Mouse (Mus musculus): ENCODE measurements around the gene Sprr2a2.
"Not testable (repeated sequence)": the region's sequence is repeated elsewhere in the genome, so short reads cannot be mapped to it uniquely, and the experiment has no call there.

Gene Sprr2a2

GRCm38 (mm10) chr3:92215569-92215968 is at the start of gene Sprr2a2, which contains the start of gene Sprr2a1:
Sprr2a2 (plus strand) TSS chr3:92215920.
Sprr2a1 (plus strand) TSS chr3:92215799.
- DNase-seq, result not testable (repeated sequence)

DNA sequence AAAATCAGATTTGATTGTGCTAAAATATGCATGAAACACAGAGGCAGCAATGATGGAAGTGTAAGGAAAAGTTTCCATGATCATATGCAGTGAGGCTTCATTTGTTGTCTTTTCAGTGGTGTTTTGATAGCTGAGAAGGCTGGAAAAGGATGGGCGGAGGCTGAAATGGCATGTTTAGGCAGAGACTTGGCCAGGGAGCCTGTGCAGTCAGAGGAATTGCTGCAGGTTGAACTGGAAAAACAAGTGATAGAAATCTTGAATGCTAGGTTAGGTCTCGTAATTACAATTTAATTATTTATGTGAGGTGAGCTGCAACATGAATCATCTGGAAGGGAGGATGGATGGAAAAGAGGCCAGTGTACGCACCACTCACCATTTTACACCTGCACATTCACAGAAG is 45.9 kb upstream of the Sprr2a2 start:
- DNase-seq, result no peak

GRCm38 (mm10) chr3:92176880-92177279 is 38.8 kb upstream of the Sprr2a2 start:
- no peak for DNase-seq

DNA sequence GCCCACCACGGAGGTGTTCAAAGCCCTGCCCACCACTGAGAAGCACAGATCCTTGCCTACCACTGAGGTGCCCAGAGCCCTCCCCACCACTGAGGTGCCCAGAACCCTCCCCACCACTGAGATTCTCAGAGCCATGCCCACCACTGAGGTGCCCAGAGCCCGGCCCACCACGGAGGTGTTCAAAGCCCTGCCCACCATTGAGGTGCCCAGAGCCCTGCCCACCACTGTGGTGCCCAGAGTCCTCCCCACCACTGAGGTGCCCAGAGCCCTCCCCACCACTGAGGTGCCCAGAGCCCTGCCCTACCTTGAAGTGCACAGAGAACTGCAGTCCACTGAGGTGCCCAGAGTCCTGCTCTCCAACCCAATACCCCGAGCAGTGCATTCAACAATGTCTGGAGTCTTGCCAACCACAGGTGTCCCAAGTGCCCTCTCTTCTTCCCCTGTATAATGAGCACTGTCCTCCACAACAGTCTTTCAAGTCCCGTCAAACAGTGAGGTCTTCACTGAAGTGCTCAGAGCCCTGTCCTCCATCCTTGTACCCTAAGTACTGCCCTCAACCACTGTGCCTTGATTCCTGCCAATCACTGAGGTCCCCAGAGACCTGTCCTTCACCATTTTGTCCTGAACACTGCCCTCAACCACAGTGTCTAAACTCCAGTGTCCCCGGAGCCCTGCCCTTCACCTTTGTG is 20.1 kb upstream of the Sprr2a2 start:
- DNase-seq, result no peak

DNA sequence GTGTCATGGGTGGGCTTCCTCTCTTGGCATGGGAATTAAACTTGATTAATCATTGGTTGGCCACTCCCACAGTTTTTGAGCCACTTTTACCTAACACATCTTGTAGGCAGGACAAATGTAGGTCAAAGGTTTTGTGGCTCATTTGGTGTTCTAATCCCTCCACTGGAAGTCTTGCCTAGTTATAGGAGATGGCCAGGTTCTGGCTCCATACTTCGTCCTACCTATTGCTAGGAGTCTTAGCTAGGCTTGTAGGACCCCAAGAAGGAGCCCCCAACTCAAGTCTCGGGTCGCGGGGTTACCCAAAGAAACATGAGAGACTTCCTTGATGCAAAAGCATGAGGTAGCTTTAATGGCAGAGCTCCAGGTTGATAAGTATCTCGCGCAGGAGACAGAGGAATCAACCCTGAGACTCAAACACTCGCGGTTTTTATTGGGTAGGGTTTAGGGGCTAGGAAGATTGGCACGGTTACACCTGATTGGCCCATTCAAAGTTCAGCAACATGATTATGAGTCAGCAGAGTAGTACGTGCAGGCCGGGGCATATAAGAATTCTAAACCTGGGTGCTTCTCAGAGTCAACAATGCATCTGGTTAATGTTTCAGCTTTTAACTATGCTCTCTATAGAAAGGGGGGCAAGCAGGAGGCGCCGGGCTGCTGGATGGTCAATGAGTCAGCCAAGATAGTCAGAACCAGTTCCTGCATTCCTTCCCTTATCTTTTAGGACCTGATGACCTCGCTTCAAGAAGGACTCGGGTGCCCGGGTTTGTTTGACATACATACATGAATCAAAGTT is 4.4 kb upstream of the Sprr2a2 start:
- DNase-seq, result not testable (repeated sequence)

DNA sequence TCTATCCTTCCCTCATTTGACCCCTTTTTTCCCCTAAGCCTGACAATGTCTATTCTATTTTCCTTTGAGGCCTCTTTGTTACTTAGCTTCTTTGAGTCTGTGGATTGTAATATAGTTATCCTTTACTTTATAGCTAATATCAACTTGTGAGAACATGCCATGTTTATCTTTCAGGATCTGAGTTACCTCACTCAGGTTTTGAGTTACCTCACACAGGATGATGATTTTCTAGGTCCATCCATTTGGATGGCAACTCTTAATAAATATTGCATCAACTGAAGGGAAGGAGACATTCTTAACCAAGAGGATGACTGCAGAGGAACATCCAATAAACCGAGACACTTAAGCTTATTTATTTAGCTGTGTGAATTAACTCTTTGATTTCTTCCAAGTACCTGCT is 3.7 kb upstream of the Sprr2a2 start:
- DNase-seq, result not testable (repeated sequence)

DNA sequence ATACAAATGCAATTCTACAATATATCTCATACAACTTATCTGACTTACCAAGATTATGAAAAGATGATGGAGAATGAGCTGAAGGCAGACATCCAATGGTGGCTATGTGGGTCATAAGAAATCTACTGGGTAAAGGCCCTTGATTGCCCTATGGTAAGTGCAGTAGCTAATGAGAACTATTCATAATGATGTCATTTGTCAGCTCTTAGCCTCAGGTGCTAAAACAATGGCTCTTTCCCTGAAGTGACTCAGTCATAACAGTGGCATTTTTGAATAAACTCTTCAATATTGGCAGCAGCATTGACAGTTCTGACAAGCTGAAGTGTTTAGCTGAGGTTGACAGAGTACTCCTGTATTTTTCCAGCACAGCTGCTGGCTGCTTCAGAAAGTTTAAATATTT is 2.1 kb upstream of the Sprr2a2 start:
- DNase-seq, result not testable (repeated sequence)

GRCm38 (mm10) chr3:92219031-92219430 is 3.3 kb downstream of the Sprr2a2 start:
- not testable (repeated sequence) for DNase-seq

DNA sequence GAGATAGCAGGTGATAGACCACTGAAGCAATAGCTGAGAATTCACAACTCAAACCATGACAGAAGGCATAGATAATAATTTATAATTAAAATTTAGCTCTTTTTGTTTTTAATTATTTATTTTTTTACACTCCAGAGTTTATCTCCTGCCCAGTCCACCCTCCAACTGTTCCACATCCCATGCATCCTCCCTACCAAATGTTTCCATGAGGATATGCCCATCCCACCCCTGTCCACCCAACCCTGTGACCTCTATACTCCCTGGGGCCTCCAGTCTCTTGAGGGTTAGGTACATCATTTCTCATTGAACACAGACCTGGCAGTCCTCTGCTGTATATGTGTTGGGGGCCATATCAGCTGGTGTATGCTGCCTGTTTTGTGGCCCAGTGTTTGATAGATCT is 8.0 kb downstream of the Sprr2a2 start:
- DNase-seq, result not testable (repeated sequence)

GRCm38 (mm10) chr3:92227410-92227809 is 11.7 kb downstream of the Sprr2a2 start:
- peak in 1 of 2 experiments; percentile 0 for DNase-seq

GRCm38 (mm10) chr3:92236463-92237189 is 20.9 kb downstream of the Sprr2a2 start:
- not testable (repeated sequence) for DNase-seq

- DNase-seq, result not testable (repeated sequence)
Measured at GRCm38 (mm10) chr3:92238736-92239135, 23.0 kb downstream of the Sprr2a2 start.

- DNase-seq, result not testable (repeated sequence)
Measured at GRCm38 (mm10) chr3:92239197-92239596, 23.5 kb downstream of the Sprr2a2 start.

- not testable (repeated sequence) for DNase-seq
Measured at GRCm38 (mm10) chr3:92244833-92245232, 29.1 kb downstream of the Sprr2a2 start.

GRCm38 (mm10) chr3:92246245-92246644 is 30.5 kb downstream of the Sprr2a2 start:
- not testable (repeated sequence) for DNase-seq

- DNase-seq, result not testable (repeated sequence)
Measured at GRCm38 (mm10) chr3:92248494-92248893, 32.8 kb downstream of the Sprr2a2 start.

DNA sequence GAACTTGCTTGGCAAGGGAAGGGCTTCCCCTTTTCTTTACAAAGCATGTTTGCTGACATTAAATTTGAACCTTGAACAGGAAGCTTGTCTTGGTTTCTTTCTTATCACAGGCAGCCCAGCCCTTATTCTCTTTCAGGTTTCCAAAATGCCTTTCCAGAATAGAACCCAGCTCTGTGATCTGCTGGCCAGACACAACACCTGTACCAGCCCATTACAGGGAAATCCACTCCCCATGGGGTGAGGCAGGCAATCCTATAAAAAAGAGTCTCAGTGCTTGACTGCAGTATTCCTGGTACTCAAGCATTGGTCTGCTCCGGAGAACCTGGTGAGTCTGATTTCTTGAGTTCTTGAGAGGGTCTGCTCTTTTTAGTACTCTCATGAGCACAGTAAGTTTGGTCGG is 34.7 kb downstream of the Sprr2a2 start:
- DNase-seq, result not testable (repeated sequence)

- DNase-seq, result not testable (repeated sequence)
Measured at GRCm38 (mm10) chr3:92253860-92254259, 38.1 kb downstream of the Sprr2a2 start.

GRCm38 (mm10) chr3:92258526-92258925 is 42.8 kb downstream of the Sprr2a2 start:
- not testable (repeated sequence) for DNase-seq

- DNase-seq, result not testable (repeated sequence)
Measured at GRCm38 (mm10) chr3:92263462-92263861, 47.7 kb downstream of the Sprr2a2 start.

DNA sequence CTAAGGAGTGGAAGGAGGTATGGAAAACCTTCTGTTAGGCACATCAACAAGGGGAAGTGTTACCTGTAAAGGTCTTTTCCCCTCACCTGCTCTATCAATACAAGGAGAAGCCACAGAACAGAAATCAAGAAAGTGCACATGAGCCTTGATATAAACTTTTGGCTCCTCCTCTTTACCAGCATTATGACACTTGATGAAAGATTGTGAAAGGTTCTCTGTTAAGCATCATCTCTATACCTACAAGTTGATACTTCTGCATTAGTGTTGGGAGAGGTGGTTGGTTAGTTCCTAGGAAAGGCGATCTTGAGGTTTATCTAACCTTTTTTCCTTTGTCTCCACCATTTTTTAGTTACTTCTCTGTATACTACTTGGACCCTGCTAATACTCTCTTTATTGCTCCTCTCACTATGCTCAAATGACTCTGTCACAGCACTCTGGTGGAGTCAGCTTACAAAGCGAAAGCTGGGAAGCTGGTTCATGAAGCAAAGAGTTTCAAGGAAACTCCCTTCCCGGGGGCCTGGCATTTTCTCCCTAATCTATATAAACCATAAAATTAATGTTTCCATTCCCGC is 55.8 kb downstream of the Sprr2a2 start:
- DNase-seq, result not testable (repeated sequence)

- DNase-seq, result not testable (repeated sequence)
Measured at GRCm38 (mm10) chr3:92273504-92273903, 57.8 kb downstream of the Sprr2a2 start.

GRCm38 (mm10) chr3:92274018-92274417 is 58.3 kb downstream of the Sprr2a2 start:
- DNase-seq, result not testable (repeated sequence)
